Mouse (Mus musculus): ENCODE measurements at regions not wholly inside any gene's neighbourhood (a gene's known extent, or its start where the extent isn't known, plus 50 kb on each side); places are given as distances from the start of the nearest gene placed in this dataset.
"Not testable (repeated sequence)": the region's sequence is repeated elsewhere in the genome, so short reads cannot be mapped to it uniquely, and the experiment has no call there.

- DNase-seq = peak; percentile 85
These were observed 96.6 kb upstream of the Mrps10 start for GRCm38 (mm10) chr17:47271979-47272677.

- no peak for DNase-seq
These were observed 99.4 kb upstream of the Mrps10 start for GRCm38 (mm10) chr17:47269053-47269891.

- no peak for DNase-seq
These were observed 100.8 kb upstream of the Mrps10 start for GRCm38 (mm10) chr17:47267843-47268242.

GRCm38 (mm10) chr17:47267076-47267475, 101.6 kb upstream of the Mrps10 start:
- DNase-seq = no peak

- no peak for DNase-seq
These were observed 102.4 kb upstream of the Mrps10 start for GRCm38 (mm10) chr17:47266335-47266734.

GRCm38 (mm10) chr17:47262986-47263385, 105.7 kb upstream of the Mrps10 start:
- DNase-seq = no peak

- no peak for DNase-seq
These were observed 106.5 kb upstream of the Mrps10 start for GRCm38 (mm10) chr17:47262141-47262540.

- DNase-seq = peak; percentile 20
These were observed 107.7 kb upstream of the Mrps10 start for GRCm38 (mm10) chr17:47260976-47261375.

GRCm38 (mm10) chr17:47258296-47258695, 110.4 kb upstream of the Mrps10 start:
- no peak for DNase-seq

GRCm38 (mm10) chr17:47255209-47255608, 113.5 kb upstream of the Mrps10 start:
- DNase-seq = no peak

- DNase-seq = no peak
These were observed 114.7 kb upstream of the Mrps10 start for GRCm38 (mm10) chr17:47254026-47254425.

- DNase-seq = no peak
These were observed 118.7 kb upstream of the Mrps10 start for GRCm38 (mm10) chr17:47250001-47250400.

- no peak for DNase-seq
These were observed 119.5 kb upstream of the Mrps10 start for GRCm38 (mm10) chr17:47249176-47249575.

- DNase-seq = no peak
These were observed 120.6 kb upstream of the Mrps10 start for GRCm38 (mm10) chr17:47248053-47248452.

- no peak for DNase-seq
These were observed 121.2 kb upstream of the Mrps10 start for GRCm38 (mm10) chr17:47247516-47247915.

- DNase-seq = no peak
These were observed 122.1 kb upstream of the Mrps10 start for GRCm38 (mm10) chr17:47246605-47247004.

- DNase-seq = no peak
These were observed 123.1 kb upstream of the Mrps10 start for GRCm38 (mm10) chr17:47245635-47246034.

- no peak for DNase-seq
These were observed 129.6 kb upstream of the Mrps10 start for GRCm38 (mm10) chr17:47239086-47239485.

- not testable (repeated sequence) for DNase-seq
These were observed 130.8 kb upstream of the Mrps10 start for GRCm38 (mm10) chr17:47237881-47238280.

GRCm38 (mm10) chr17:47234343-47234742, 134.3 kb upstream of the Mrps10 start:
- no peak for DNase-seq

GRCm38 (mm10) chr17:47233003-47233678, 135.5 kb upstream of the Mrps10 start:
- no peak for DNase-seq

- DNase-seq = no peak
These were observed 138.0 kb upstream of the Mrps10 start for GRCm38 (mm10) chr17:47230715-47231114.

- no peak for DNase-seq
These were observed 142.3 kb upstream of the Mrps10 start for GRCm38 (mm10) chr17:47226391-47226790.

All from adrenal gland, postnatal 10 days (tissue).